Mouse (Mus musculus) cerebellum, adult 11 months (tissue): ENCODE measurements around the gene Fbxl8.
A peak's percentile ranks its signal among the peaks of the same experiment; 100 is the strongest.

ENCODE experiments used
- DNase-seq: peaks from one replicate; pipeline ENCODE4 v3.0.0; 2022

Fbxl8 gene

DNA sequence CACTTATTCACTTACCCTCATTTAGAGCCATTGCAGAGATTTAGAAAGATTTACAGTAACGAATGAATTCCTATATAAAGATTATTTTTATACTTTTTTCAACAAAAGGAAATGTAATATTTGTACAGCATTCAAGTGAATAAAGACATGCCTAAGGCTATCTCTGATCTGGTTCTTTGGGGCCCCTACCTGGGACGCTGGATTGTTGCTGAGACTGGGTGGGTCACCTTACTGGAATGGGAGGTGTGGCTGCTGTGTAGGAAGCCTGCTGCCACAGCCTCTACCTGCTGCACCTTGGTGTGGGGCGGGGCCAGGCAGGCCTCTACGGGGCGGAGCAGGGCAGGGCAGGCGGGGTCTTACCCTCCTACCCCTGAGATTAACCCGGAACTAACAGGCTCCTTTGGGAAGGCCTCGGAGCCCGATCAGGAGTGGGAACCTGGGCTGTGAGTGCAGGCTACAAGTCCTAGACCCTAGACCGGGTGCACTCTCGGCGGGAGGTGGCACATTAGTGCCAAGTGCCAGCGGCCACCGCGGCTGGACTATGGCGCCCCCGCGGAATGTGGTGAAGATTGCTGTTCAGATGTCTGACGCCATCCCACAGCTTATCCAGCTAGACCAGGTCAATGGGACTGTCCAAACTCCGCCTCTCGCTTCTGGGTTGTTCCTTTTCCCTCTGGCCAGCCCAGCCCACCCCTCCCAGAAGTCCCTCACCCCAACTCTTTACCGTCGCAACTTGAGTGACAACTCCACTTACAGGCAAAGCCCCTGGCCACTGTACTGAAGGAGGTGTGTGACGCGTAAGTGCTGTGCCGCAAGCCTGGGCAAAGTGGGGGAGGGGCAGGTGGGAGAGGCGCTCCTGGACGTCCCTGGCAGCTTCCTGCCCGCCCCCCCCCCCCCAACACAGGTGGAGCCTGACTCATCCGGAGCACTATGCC, 41.0 kb downstream of the Fbxl8 start, which contains the start of gene Elmo3:
Gene Elmo3, plus strand, starts transcription at position 391 of the 935 bp plus-strand sequence.
- peak; percentile 79 for DNase-seq

GRCm38 (mm10) chr8:105306146-105306691, 41.8 kb downstream of the Fbxl8 start:
- DNase-seq, result peak; percentile 30

- peak; percentile 41 for DNase-seq
These were observed 43.2 kb downstream of the Fbxl8 start for GRCm38 (mm10) chr8:105307670-105308069.

DNA sequence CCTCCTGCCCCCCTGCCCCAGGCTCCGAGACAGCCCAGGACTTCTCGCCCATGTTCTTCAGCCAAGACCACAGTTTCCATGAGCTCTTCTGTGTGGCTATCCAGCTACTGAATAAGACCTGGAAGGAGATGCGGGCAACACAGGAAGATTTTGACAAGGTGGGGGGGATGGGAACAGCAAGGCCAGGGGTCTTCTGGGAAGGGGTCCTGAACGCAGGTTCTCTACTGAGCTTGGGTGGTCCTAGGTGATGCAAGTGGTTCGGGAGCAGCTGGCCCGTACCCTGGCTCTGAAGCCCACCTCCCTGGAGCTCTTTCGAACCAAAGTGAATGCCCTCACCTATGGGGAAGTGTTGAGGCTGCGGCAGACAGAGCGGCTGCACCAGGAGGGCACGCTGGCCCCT, 44.0 kb downstream of the Fbxl8 start:
- DNase-seq, result no peak

DNA sequence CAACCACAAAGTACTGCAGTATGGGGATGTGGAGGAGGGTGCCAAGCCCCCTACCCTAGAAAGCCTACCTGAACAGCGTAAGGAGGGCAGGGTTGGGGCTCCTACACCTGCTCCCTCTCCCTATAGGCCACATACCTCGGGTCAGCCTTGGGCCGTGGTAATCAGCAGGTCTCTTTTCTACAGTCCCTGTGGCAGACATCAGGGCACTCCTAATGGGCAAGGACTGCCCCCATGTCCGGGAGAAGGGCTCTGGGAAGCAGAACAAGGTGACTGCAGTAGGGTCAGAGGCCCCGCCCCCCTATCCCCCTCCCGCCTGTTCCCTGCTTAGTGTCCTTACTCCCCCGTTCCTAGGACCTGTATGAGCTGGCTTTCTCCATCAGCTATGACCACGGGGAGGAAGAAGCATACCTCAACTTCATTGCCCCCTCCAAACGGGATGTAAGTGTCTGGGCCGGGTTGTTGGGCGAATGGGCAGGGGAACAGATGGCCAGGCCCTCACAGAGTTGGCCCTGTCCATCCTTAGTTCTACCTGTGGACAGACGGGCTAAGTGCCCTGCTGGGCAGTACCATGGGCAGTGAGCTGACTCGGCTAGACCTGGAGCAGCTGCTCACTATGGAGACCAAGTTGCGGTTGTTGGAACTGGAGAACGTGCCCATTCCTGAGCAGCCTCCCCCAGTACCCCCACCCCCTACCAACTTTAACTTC, 44.8 kb downstream of the Fbxl8 start:
- DNase-seq, result peak; percentile 92

- peak; percentile 38 for DNase-seq
These were observed 45.7 kb downstream of the Fbxl8 start for GRCm38 (mm10) chr8:105310118-105310517.

GRCm38 (mm10) chr8:105311718-105312117, 47.3 kb downstream of the Fbxl8 start:
- DNase-seq, result no peak

DNA sequence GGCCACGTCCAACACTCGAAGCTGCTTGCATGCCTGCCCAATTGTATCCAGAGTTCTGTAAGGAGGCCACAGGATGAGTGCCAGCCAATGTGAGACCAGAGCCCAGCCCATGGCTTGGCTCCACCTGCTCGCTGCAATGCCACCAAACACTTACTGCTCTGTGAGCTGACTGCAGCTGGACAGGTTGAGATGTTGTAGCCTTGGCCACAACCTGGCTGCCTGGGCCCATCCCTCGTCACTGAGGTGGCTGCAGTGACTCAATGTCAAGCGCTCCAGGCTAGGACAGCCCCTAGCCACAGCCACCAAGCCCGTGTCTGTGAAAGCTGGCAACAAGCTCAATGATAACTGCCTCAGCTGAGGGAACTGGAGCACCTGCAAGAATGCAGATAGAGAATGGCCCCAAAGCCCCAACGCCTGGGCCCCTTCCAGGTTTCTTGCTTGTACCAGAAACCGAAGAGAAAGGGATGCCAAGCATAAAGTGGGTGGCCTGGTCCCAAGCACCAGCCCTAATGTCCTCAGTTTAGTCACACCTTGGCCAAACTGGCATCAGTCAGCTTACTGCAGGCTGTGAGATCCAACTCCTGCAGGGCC, 48.5 kb downstream of the Fbxl8 start:
- DNase-seq, result peak; percentile 40

DNA sequence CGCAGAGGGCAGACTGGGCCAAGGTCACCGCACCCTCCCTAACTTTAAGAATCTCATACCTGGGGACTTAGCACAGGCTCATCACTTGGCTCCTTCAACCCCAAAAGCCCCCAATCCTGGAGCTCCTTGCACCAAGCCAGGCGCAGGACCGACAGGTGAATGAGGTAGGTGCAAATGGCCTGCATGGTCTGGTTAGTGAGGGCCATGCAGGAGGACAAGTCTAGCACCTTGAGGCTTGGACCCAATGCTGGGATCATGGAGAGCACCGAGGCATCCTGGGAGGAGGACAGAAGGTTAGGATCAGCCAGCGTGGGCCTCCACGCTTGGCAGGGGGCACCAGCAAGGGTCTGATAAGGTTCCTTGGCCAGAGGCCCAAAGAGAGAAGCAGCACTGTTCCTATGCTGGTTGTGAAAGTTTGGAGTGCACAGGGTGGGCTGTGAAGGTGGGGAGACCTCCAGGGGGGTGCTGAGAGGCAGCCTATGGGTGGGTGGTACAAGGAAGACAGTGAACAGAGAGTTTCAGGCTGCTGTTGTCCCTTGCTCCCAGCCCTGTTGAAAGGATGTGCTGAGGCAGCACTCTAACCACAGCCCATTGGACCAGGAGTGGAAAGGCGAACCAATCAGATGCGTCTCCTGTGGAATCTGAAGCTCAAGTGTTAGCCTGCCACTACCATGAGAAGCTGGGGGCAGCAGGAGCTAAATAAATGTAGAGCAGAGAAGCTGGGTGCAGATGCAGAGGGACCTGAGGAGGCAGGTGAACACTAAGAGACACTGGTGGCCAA, 49.4 kb downstream of the Fbxl8 start:
- peak; percentile 25 for DNase-seq

GRCm38 (mm10) chr8:105315073-105315769, 50.8 kb downstream of the Fbxl8 start:
- peak; percentile 58 for DNase-seq

DNA sequence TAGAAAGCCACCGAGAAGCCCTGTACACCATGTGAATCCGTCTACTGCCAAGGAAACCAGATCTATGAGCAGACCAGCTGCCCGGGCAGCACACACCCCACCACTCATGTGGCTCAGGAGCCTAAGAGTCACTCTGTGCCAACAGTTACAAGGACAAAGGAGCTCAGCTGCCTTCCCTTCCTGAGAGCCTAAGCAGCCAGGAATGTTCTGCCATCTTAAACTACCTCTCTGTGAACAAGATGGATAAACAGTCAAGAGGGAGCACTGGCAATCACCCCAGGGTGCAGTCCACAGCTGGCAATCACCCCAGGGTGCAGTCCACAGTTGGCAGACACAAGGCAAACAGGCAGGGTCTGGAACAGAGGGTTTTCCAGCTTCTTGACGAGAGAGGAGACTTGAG, 53.5 kb downstream of the Fbxl8 start:
- DNase-seq, result no peak

- DNase-seq, result no peak
These were observed 54.3 kb downstream of the Fbxl8 start for GRCm38 (mm10) chr8:105318662-105319190.
